Mouse (Mus musculus) olfactory bulb, adult 2 months (tissue): ENCODE results near the gene Trem3. TPM values are rescaled to one million over a fixed set of nuclear protein-coding genes. Genes with fewer than 3 reads are reported as not detected.

Experiments
- H3K27ac ChIP-seq: fragments of 200-500 bp; 2 replicates; pipeline ENCODE4 v1.5.1; 2012; ENCODE audit warnings: low read depth, low read length; ENCODE audit not compliant: insufficient read depth
- H3K4me1 ChIP-seq: fragments of 200-500 bp; 2 replicates; pipeline ENCODE4 v1.6.1; 2012; ENCODE audit warnings: low read length; ENCODE audit not compliant: control insufficient read depth, insufficient read depth
- H3K4me3 ChIP-seq: fragments of 200-500 bp; 2 replicates; pipeline ENCODE4 v1.5.1; 2012; ENCODE audit warnings: mild to moderate bottlenecking, low read depth, low read length, moderate library complexity; ENCODE audit not compliant: insufficient read depth
- CTCF ChIP-seq: fragments of 200-500 bp; IDR thresholded peaks from 2 replicates; pipeline ENCODE4 v1.5.1; 2012; ENCODE audit warnings: low read depth, mild to moderate bottlenecking, low read length, moderate library complexity; ENCODE audit not compliant: insufficient read depth
- POLR2A ChIP-seq: fragments of 200-500 bp; IDR thresholded peaks from 2 replicates; pipeline ENCODE4 v1.6.1; 2012; ENCODE audit warnings: mild to moderate bottlenecking, low read depth, low read length, moderate library complexity; ENCODE audit not compliant: insufficient read depth
- WGBS: fragments of 180-500 bp; shearing (Covaris S2); methylation state at CpG from one replicate; pipeline ENCODE4 v1.1.7; 2018; 5-methylcytosine and 5-hydroxymethylcytosine counted together
- polyA plus RNA-seq: library from polyadenylated mRNA; stranded (reverse); fragments of >200 nt; gene quantifications from 2 replicates; pipeline ENCODE4 v1.2.4, GENCODE M21; 2012; ENCODE audit warnings: low replicate concordance; ENCODE audit not compliant: missing spikeins, insufficient read depth, insufficient read length

The Trem3 gene
- polyA plus RNA-seq, 1 experiment = not detected

DNA sequence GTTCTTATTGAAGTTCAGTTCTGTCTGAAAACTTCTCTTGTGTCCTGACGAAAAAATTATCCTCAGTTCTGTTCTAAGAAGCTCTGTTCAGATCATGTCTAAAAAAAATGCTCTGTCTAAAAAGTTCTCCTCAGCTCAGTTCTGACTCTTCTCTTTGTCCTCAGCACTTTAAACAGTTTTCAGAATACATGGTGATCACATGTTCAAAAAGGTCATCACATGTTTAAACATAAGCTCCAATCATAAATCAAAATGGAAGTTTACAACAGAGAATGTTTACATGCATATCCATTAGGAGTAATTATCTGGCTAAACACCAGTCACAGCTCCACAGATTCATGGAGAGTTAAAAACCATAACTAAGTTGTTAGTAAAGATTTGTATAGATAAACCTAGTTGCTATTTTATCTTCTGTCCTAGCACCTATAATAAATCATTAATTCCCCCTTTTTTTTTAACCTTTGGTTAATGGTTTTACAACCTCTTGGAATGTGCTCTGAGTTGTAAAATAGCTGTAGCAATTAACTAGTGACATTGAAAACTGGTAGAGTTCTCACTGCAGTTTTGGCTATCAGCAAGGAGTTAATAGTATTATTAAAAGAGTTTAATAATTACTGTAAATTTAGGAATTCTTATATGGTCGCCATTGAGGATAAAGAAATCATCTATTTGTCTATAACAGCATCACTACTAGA is 19.2 kb downstream of the Trem3 start:
- TF ChIP-seq CTCF (no peak), POLR2A (no peak)
- Histone ChIP-seq H3K4me1 (no peaks in the 10 kb centered on the region), H3K4me3 (no peak overlapping the region)

DNA sequence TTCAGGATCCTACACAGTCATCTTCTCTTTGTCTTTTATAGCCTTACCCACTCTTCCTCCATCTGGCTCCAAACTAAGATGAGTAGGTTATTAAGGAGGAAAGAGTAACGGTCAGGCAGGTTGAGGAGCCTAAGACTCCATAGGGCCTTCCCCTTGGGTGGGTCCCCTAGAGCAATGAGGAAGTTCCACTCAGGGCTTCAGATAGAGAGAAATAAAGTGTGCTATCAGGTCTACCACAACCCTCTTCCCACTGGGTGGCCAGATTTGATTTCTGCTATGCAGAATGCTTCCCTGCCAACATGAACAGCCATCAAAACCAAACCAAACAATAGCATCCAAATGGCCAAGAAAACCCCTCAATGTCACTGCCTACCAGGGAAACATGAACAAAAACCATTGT is 20.0 kb downstream of the Trem3 start:
- H3K4me1 ChIP-seq = no peaks in the 10 kb centered on the region
- no peak overlapping the region for H3K27ac ChIP-seq
- no peak for TF ChIP-seq POLR2A
- no peak for TF ChIP-seq CTCF
- WGBS = 100% methylated on average over 1 of the region's 1 CpGs
- H3K4me3 ChIP-seq = no peak overlapping the region

More for the DNA sequence above, 19.2 kb downstream of the Trem3 start:
- no peak overlapping the region for H3K27ac ChIP-seq
- 49% methylated on average over 2 of the region's 2 CpGs for WGBS

DNA sequence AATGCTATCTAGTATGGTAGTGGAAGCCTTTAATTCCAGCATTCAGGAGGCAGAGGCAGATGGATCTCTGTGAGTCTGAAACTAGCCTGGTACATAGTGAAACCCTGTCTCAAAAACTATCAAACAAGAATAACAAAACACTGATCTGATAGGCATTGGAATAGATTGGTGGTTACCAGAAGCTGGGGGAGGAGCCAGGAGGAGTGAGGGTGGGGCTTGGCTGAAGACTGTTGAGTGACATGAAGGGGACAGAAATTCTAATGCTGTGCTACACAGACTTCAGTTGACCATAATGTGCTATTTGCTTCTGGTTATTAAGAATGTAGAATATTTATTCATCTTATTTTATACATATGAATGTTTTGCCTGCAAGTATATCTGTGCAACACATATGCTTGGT is 20.7 kb downstream of the Trem3 start:
- no peaks in the 10 kb centered on the region for H3K4me1 ChIP-seq
- no peak for TF ChIP-seq CTCF
- no peak for TF ChIP-seq POLR2A
- H3K4me3 ChIP-seq = no peak overlapping the region
- no peak overlapping the region for H3K27ac ChIP-seq

DNA sequence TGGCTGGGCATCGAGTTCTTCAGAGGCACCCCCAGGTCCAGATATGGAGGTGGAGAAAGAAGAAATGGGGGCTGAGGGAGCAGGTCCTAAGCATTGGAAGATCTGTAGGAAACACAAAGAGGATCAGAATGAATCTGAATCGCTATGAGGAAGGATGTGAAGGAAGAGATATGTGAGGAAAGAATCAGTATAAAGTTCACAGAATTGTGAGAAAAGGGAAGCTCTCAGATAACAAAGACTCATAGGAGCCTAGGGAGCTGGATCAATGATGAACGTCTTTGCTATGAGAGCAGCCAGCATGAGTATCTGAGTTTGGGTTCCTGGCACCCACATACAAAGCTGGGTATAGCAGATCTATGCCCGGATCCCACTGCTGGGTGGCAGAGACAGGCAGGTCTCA is 22.3 kb downstream of the Trem3 start:
- H3K4me1 ChIP-seq = no peaks in the 10 kb centered on the region
- no peak overlapping the region for H3K4me3 ChIP-seq
- WGBS = 78% methylated on average over 4 of the region's 4 CpGs
- no peak overlapping the region for H3K27ac ChIP-seq
- no peak for TF ChIP-seq POLR2A
- TF ChIP-seq CTCF = no peak

DNA sequence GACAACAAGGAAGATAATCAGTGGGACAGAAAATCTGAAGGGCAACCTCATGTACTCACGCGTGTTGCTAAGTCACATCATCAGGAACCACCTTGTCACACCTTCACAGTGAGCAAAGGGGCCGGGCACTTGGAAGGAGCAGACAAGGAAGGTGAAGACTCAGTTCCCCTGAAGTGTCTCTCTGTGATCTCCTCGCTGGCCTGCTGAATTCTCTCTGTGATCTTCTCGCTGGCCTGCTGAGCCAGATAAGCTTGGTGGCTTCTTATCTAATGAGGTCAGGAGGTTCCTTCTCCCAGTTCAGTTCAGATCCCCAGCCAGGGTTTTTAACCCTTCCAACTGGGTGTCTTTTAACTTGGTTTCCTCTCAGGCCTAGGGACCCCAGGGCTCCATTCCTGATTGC is 24.6 kb downstream of the Trem3 start:
- Histone ChIP-seq H3K27ac (no peak overlapping the region), H3K4me1 (no peaks in the 10 kb centered on the region), H3K4me3 (no peak overlapping the region)
- TF ChIP-seq CTCF = no peak
- TF ChIP-seq POLR2A = no peak
- 89% methylated on average over 5 of the region's 5 CpGs for WGBS

DNA sequence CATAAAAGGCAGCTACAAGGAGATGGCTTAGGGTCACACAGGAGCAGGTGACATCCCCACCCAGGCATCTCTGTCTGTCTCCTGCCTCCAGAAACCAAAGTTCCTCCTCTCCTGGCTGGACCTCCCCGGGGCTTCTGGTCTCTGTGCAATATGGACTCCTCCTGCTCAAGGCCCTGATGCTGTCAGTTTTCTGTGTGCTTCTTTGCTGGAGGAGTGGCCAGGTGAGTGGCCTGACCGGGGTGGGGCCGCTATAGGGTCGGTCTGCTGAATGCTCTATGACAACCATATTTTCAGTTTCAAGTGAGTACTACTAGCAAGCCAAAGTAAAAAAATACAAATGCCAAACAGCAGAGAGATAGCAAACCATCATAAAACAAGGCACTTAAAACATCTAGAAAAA is 25.0 kb downstream of the Trem3 start:
- TF ChIP-seq CTCF = no peak
- no peak for TF ChIP-seq POLR2A
- H3K27ac ChIP-seq = no peak overlapping the region
- WGBS = 92% methylated on average over 4 of the region's 4 CpGs

DNA sequence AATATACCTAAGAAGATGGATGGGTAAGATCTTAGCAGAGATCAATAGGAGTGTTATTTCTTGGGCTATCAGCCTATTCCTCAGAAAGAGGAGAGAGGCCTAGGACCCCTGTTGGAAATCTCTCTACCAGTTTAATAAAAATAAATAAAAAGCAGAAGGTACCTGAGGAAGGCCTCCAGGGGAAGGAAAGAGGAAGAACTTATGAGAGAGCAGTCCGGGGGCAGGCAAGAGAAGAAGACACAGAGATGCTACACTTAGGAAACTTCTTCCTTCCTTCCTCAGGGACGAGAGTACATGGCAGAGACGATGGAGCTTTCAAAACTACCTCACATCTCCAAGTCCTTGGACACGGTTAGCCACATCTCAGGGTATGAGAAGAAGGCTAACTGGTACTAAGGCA is 26.5 kb downstream of the Trem3 start:
- Histone ChIP-seq H3K4me3 (no peak overlapping the region), H3K4me1 (no peaks in the 10 kb centered on the region), H3K27ac (no peak overlapping the region)
- TF ChIP-seq POLR2A (no peak), CTCF (no peak)
- WGBS = 86% methylated on average over 4 of the region's 4 CpGs

More for the DNA sequence above, 25.0 kb downstream of the Trem3 start:
- H3K4me3 ChIP-seq = no peak overlapping the region
- no peaks in the 10 kb centered on the region for H3K4me1 ChIP-seq

DNA sequence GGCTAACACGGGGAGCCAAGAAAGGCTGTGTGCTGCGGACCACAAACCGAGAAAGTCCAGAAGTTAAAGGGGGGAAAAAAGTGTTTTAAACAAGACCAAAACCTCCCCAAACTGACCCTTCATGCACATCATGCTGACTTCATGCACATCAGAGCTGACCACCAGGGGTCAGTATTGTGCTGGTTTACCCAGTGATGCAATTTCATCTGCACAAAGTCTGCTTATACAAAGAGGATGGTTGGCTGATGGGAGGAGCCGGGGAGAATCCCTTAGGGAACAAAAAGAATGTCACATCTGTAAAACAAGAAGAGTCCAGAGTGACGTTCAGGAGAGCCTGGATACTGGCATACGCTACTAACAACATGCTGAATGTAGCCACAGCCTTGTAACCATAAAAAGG is 27.3 kb downstream of the Trem3 start:
- TF ChIP-seq CTCF (0 out of 2 replicates have a peak, but pooled peaks have one; percentile 32), POLR2A (no peak)
- Histone ChIP-seq H3K4me1 (no peaks in the 10 kb centered on the region), H3K27ac (no peak overlapping the region), H3K4me3 (no peak overlapping the region)
- 39% methylated on average over 6 of the region's 6 CpGs for WGBS

DNA sequence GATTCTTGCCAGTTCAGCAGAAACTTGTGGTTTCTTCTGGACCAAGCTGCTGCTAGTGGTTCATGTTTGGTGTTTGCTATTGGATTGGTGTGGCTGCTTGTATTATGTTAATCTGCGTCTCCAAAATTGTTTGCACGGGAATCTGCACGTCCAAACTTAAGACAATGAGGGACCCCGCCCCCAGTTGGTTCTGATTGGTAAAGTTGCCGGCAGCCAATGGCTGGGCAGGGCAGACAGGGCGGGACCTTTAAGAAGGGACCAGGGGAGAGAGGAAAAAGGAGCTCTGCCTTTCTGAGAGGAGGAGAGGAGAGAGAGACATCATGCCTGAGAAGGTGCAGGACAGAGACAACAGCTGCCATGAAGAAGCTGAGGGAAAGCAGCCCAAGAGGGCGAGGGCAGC is 28.2 kb downstream of the Trem3 start:
- H3K4me1 ChIP-seq = no peaks in the 10 kb centered on the region
- H3K27ac ChIP-seq = no peak overlapping the region
- no peak for TF ChIP-seq CTCF
- TF ChIP-seq POLR2A = no peak
- 66% methylated on average over 7 of the region's 7 CpGs for WGBS
- H3K4me3 ChIP-seq = no peak overlapping the region

DNA sequence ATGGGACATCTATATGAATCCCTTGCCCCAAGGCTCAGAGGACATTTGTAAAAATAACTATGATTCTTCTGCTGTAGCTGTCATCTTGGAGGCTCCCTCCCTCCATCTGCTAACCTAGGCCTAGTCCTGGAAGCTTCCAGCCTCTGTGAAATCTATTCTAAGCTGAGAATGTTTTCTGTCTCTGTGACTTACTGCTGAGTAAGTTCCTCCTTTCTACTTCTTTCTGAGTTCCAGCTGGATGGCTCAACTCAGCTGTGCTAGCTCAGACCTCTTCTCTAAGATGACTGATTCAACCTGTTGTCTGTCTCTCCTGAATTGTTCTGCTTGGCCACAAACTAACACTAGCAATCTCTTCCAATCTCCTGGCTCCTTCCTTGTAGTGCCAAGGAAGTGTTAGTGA is 30.8 kb downstream of the Trem3 start:
- Histone ChIP-seq H3K4me3 (no peak overlapping the region), H3K4me1 (peaks cover 5% of the 10 kb centered on the region), H3K27ac (no peak overlapping the region)
- TF ChIP-seq CTCF = no peak
- TF ChIP-seq POLR2A = no peak
